ENCODE assay signal across 13 mouse cellular contexts in genomic region chr16:13351268-13351667, GRCm38 (mm10).
A peak's percentile ranks its signal among the peaks of the same experiment; 100 is the strongest.
DNase-seq lines count a peak whose midpoint lies in the region; ATAC-seq and TF ChIP-seq lines count a peak whose summit lies in the region.
"Had no signal": no experiment of that assay in that cellular context is flagged by ENCODE, and none has a peak within 500 bp of the region (broad histone marks: within the 10 kb centered on the region; RNA-seq: fewer than 3 reads in every experiment).

No protein-coding gene starts in this region.

- peak; percentile 39 for DNase-seq in CD4-positive, CD25-positive, alpha-beta regulatory T cell, adult 2 months (ENCODE audit: low read depth, low spot score)
- no peak for DNase-seq in layer of hippocampus, adult 2 months (ENCODE audit: low spot score in 2 of 2)
- no peak for DNase-seq in layer of hippocampus, postnatal 10 days (ENCODE audit: low spot score in 2 of 2)
- peak; percentile 33 for DNase-seq in ZHBTc4 (ENCODE audit: low read depth, low spot score)
- DNase-seq in lung, postnatal 10 days: peak; percentile 32
- no peak for DNase-seq in right cerebral cortex, postnatal 36 days (ENCODE audit: low spot score in 2 of 2)
- DNase-seq: gastrocnemius, postnatal 25 days had no signal

- no peak overlapping the region for H3K4me3 ChIP-seq in layer of hippocampus, adult 2 months
- H3K4me3 ChIP-seq: embryonic facial prominence, embryonic 13.5 days; hindbrain, embryonic 13.5 days; limb, embryonic 12.5 days; neural tube, embryonic 15.5 days had no signal

- H3K27ac ChIP-seq in layer of hippocampus, adult 2 months: no peak overlapping the region
- H3K27ac ChIP-seq: embryonic facial prominence, embryonic 13.5 days; hindbrain, embryonic 13.5 days; limb, embryonic 12.5 days; neural tube, embryonic 15.5 days had no signal

- no peak for ATAC-seq in CD4-positive, CD25-positive, alpha-beta regulatory T cell, adult 4 months
- no peak for ATAC-seq in erythroid progenitor cell, adult 5-6 weeks (replicated peaks; ENCODE audit: low FRiP score, poor library complexity, severe bottlenecking)

- TF ChIP-seq CTCF in layer of hippocampus, adult 2 months (conservative IDR thresholded peaks at IDR 0.05): peak; percentile 69

Comparison
In these comparisons a context has a peak if more than half of its experiments do, and no peak if none do; other contexts are left out.
1. DNase-seq: peak in CD4-positive, CD25-positive, alpha-beta regulatory T cell, adult 2 months (single experiment), ZHBTc4 (single experiment) and lung, postnatal 10 days (single experiment); none in layer of hippocampus, adult 2 months (0 of 2), layer of hippocampus, postnatal 10 days (0 of 2) and right cerebral cortex, postnatal 36 days (0 of 2).